Mouse (Mus musculus): Measurements from ENCODE around the gene Rnh1. TPM values are rescaled to one million over a fixed set of nuclear protein-coding genes. Genes with fewer than 3 reads are reported as not detected.
A peak's percentile ranks its signal among the peaks of the same experiment; 100 is the strongest.

Rnh1 gene
- polyA plus RNA-seq, 1 experiment from 2014 or later = 93.2 TPM

- Histone ChIP-seq H3K79me2 (ENCODE audit: inconsistent target) (peaks cover 14% of the 10 kb centered on the region), H3K36me3 (ENCODE audit: inconsistent target) (peaks cover 18% of the 10 kb centered on the region), H3K27ac (peak overlapping the region; percentile 38), H3K4me3 (ENCODE audit: inconsistent target) (peak overlapping the region; percentile 54)
- WGBS (ENCODE audit: missing documents) = 0% methylated on average over 40 of the region's 43 CpGs
These were observed 20.7 kb upstream of the Rnh1 start for GRCm38 (mm10) chr7:141193348-141193856.

- Histone ChIP-seq H3K79me2 (ENCODE audit: inconsistent target) (peaks cover 14% of the 10 kb centered on the region), H3K27ac (peak overlapping the region; percentile 38; the same call in 1 of the 2 replicates), H3K36me3 (ENCODE audit: inconsistent target) (peaks cover 18% of the 10 kb centered on the region), H3K4me3 (ENCODE audit: inconsistent target) (peak overlapping the region; percentile 54)
- WGBS (ENCODE audit: missing documents) = 35% methylated on average over 12 of the region's 12 CpGs
These were observed 20.2 kb upstream of the Rnh1 start for GRCm38 (mm10) chr7:141192776-141193347.

GRCm38 (mm10) chr7:141191796-141192685 lies 19.4 kb upstream of the Rnh1 start:
- Histone ChIP-seq H3K4me3 (ENCODE audit: inconsistent target) (no peak overlapping the region), H3K27ac (no peak overlapping the region), H3K36me3 (ENCODE audit: inconsistent target) (peaks cover 18% of the 10 kb centered on the region), H3K79me2 (ENCODE audit: inconsistent target) (peaks cover 14% of the 10 kb centered on the region)
- 97% methylated on average over 21 of the region's 24 CpGs for WGBS (ENCODE audit: missing documents)

GRCm38 (mm10) chr7:141191036-141191435 lies 18.4 kb upstream of the Rnh1 start:
- WGBS (ENCODE audit: missing documents) = 93% methylated on average over 13 of the region's 14 CpGs
- Histone ChIP-seq H3K36me3 (ENCODE audit: inconsistent target) (peaks cover 18% of the 10 kb centered on the region), H3K4me3 (ENCODE audit: inconsistent target) (no peak overlapping the region), H3K27ac (no peak overlapping the region), H3K79me2 (ENCODE audit: inconsistent target) (peaks cover 14% of the 10 kb centered on the region)

- H3K36me3 ChIP-seq (ENCODE audit: inconsistent target) = peaks cover 18% of the 10 kb centered on the region
- peaks cover 14% of the 10 kb centered on the region for H3K79me2 ChIP-seq (ENCODE audit: inconsistent target)
- H3K27ac ChIP-seq = no peak overlapping the region
- 89% methylated on average over 3 of the region's 3 CpGs for WGBS (ENCODE audit: missing documents)
- H3K4me3 ChIP-seq (ENCODE audit: inconsistent target) = no peak overlapping the region
These were observed 17.6 kb upstream of the Rnh1 start for GRCm38 (mm10) chr7:141190220-141190619.

GRCm38 (mm10) chr7:141188733-141189132 lies 16.1 kb upstream of the Rnh1 start:
- Histone ChIP-seq H3K79me2 (ENCODE audit: inconsistent target) (peaks cover 14% of the 10 kb centered on the region), H3K27ac (no peak overlapping the region), H3K36me3 (ENCODE audit: inconsistent target) (peaks cover 18% of the 10 kb centered on the region), H3K4me3 (ENCODE audit: inconsistent target) (no peak overlapping the region)
- WGBS (ENCODE audit: missing documents) = 94% methylated on average over 3 of the region's 3 CpGs

- 96% methylated on average over 3 of the region's 3 CpGs for WGBS (ENCODE audit: missing documents)
- Histone ChIP-seq H3K27ac (no peak overlapping the region), H3K36me3 (ENCODE audit: inconsistent target) (peaks cover 18% of the 10 kb centered on the region), H3K4me3 (ENCODE audit: inconsistent target) (no peak overlapping the region), H3K79me2 (ENCODE audit: inconsistent target) (peaks cover 12% of the 10 kb centered on the region)
These were observed 15.5 kb upstream of the Rnh1 start for GRCm38 (mm10) chr7:141188194-141188593.

GRCm38 (mm10) chr7:141176173-141176572 lies 3.5 kb upstream of the Rnh1 start:
- Histone ChIP-seq H3K36me3 (ENCODE audit: inconsistent target) (no peaks in the 10 kb centered on the region), H3K27ac (no peak overlapping the region), H3K79me2 (ENCODE audit: inconsistent target) (peaks cover 8% of the 10 kb centered on the region), H3K4me3 (ENCODE audit: inconsistent target) (no peak overlapping the region)
- 5% methylated on average over 8 of the region's 8 CpGs for WGBS (ENCODE audit: missing documents)

- Histone ChIP-seq H3K27ac (no peak overlapping the region), H3K79me2 (ENCODE audit: inconsistent target) (peaks cover 19% of the 10 kb centered on the region), H3K36me3 (ENCODE audit: inconsistent target) (no peaks in the 10 kb centered on the region), H3K4me3 (ENCODE audit: inconsistent target) (no peak overlapping the region)
- 93% methylated on average over 4 of the region's 4 CpGs for whole genome bisulfite sequencing (ENCODE audit: missing documents)
These were observed 2.4 kb upstream of the Rnh1 start for GRCm38 (mm10) chr7:141175068-141175467.

GRCm38 (mm10) chr7:141173323-141173850 lies 730 bp upstream of the Rnh1 start:
- 75% methylated on average over 5 of the region's 5 CpGs for WGBS (ENCODE audit: missing documents)
- peak overlapping the region; percentile 64 for H3K4me3 ChIP-seq (ENCODE audit: inconsistent target)
- H3K27ac ChIP-seq = peak overlapping the region; percentile 94
- no peaks in the 10 kb centered on the region for H3K36me3 ChIP-seq (ENCODE audit: inconsistent target)
- peaks cover 36% of the 10 kb centered on the region for H3K79me2 ChIP-seq (ENCODE audit: inconsistent target)

GRCm38 (mm10) chr7:141169866-141170265 lies 2.8 kb downstream of the Rnh1 start:
- Histone ChIP-seq H3K4me3 (ENCODE audit: inconsistent target) (no peak overlapping the region), H3K36me3 (ENCODE audit: inconsistent target) (peaks cover 6% of the 10 kb centered on the region), H3K79me2 (ENCODE audit: inconsistent target) (peaks cover 71% of the 10 kb centered on the region), H3K27ac (peak overlapping the region; percentile 94)

- peaks cover 77% of the 10 kb centered on the region for H3K79me2 ChIP-seq (ENCODE audit: inconsistent target)
- peaks cover 8% of the 10 kb centered on the region for H3K36me3 ChIP-seq (ENCODE audit: inconsistent target)
- 100% methylated on average over 1 of the region's 1 CpGs for WGBS (ENCODE audit: missing documents)
- H3K4me3 ChIP-seq (ENCODE audit: inconsistent target) = no peak overlapping the region
- peak overlapping the region; percentile 94 for H3K27ac ChIP-seq
These were observed 3.4 kb downstream of the Rnh1 start for GRCm38 (mm10) chr7:141169300-141169699.

GRCm38 (mm10) chr7:141168518-141168953 lies 4.1 kb downstream of the Rnh1 start:
- Histone ChIP-seq H3K27ac (peak overlapping the region; percentile 94), H3K79me2 (ENCODE audit: inconsistent target) (peaks cover 84% of the 10 kb centered on the region), H3K4me3 (ENCODE audit: inconsistent target) (peak overlapping the region; percentile 88), H3K36me3 (ENCODE audit: inconsistent target) (peaks cover 16% of the 10 kb centered on the region)
- under 1% methylated on average over 21 of the region's 22 CpGs for WGBS (ENCODE audit: missing documents)

- WGBS (ENCODE audit: missing documents) = 1% methylated on average over 7 of the region's 7 CpGs
- Histone ChIP-seq H3K79me2 (ENCODE audit: inconsistent target) (peaks cover 90% of the 10 kb centered on the region), H3K27ac (peak overlapping the region; percentile 94), H3K4me3 (ENCODE audit: inconsistent target) (peak overlapping the region; percentile 88), H3K36me3 (ENCODE audit: inconsistent target) (peaks cover 21% of the 10 kb centered on the region)
These were observed 4.6 kb downstream of the Rnh1 start for GRCm38 (mm10) chr7:141167901-141168517.
